Mouse (Mus musculus): ENCODE data around the gene Sfpq. TPM values are rescaled to one million over a fixed set of nuclear protein-coding genes. Genes with fewer than 3 reads are reported as not detected.

The Sfpq gene
- polyA plus RNA-seq, 1 experiment, result 88.9 TPM

DNA sequence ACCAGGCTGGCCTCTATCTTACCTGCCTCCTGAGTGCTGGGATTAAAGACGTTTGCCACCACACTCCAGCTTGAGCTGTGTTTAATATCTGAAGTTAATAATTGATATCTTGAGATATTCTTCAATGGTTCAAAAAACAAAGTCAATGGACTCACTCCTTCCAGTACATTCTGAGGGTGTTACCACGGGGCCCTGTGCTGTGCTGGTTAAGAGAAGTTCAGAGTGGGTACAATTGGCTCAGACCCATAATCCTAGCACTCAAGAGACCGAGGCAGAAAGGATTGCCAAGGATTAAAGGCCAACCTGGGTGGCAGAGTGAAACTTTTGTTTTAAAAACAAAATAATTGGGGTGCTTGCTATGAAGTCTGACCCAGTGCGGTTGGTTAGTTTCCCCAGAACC, 4.8 kb upstream of the Sfpq start:
- no peak overlapping the region for H3K27ac ChIP-seq (replicated peaks; ENCODE audit: low read depth, low read length)
- H3K4me3 ChIP-seq (ENCODE audit: insufficient read depth, low read depth, low read length), result no peak overlapping the region
- no peaks in the 10 kb centered on the region; the same call in 1 of the 2 replicates for H3K4me1 ChIP-seq (ENCODE audit: control insufficient read depth, insufficient read depth, insufficient read length, low read length)

DNA sequence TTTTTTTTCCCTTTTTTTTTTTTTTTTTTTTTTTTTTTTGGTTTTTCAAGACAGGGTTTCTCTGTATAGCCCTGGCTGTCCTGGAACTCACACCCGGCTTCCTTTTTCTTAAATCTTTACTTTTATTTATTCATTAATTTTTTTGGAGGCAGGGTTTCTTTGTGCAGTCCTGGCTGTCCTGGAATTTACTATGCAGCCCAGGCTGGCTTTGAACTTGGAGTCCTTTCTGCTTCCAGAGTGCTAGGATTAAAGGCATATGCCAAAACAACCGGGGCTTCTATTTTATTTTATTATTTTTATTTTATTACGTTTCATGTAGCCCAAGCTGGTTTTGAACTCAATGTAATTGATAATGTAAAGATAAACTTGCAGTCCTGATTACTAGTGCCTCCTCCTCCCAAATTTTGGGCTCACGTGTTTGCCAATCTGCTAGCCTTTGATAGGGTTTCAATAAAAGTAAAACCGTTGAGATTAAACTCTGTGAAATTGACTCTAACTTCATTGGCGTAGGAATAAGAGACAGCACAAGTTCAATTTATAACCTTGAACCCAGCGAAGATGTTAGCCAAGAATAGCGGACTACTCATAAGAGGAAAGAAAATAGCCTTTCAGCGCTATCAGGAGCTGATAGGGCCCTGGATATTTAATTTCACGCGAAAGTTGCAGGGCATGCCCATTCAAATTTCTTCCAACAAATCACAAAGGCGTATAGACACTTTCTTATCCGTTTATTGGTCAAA, 543 bp upstream of the Sfpq start:
- no peaks in the 10 kb centered on the region; the same call in 1 of the 2 replicates for H3K4me1 ChIP-seq (ENCODE audit: control insufficient read depth, insufficient read depth, insufficient read length, low read length)
- no peak overlapping the region for H3K27ac ChIP-seq (replicated peaks; ENCODE audit: low read depth, low read length)
- no peak overlapping the region for H3K4me3 ChIP-seq (ENCODE audit: insufficient read depth, low read depth, low read length)

DNA sequence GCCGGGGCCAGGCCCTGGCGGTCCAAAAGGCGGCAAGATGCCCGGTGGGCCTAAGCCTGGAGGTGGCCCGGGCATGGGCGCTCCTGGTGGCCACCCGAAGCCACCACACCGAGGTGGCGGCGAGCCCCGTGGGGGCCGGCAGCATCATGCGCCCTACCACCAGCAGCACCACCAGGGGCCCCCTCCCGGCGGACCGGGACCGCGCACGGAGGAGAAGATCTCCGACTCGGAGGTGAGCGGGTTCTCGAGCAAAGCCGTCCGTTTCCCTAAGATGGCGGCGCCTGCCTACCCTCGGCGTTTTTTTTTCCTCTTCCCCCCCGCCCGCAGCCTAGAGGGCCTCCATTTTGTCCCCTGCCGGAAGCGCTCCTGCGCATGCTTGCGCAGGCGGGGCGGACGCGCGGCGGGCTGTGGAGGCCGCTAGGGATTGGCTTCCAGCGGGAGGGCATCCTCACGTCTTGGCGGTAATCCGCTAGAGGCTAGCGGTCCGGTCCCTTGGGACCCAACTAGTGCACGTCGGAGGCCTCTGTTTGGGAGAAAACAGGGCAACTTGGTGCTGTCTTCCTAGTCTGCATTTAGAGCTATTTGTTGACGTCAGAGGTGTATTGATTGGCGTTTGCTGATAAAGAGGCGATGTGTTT, 984 bp downstream of the Sfpq start:
- H3K4me1 ChIP-seq (ENCODE audit: control insufficient read depth, insufficient read depth, insufficient read length, low read length), result no peaks in the 10 kb centered on the region; the same call in 1 of the 2 replicates
- H3K4me3 ChIP-seq (ENCODE audit: insufficient read depth, low read depth, low read length), result peak overlapping the region; percentile 76
- peak overlapping the region; percentile 89 for H3K27ac ChIP-seq (replicated peaks; ENCODE audit: low read depth, low read length)

DNA sequence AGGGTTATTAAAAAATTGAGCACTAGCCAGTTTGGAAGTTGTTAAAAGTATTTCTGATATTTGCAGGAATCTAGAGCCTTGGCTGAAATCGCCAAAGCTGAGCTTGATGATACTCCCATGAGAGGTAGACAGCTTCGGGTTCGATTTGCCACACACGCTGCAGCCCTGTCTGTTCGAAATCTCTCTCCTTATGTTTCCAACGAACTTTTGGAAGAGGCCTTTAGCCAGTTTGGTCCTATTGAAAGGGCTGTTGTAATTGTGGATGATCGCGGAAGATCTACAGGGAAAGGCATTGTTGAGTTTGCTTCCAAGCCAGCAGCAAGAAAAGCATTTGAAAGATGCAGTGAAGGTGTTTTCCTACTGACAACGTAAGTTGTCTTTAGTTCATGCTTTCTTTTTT, 2.1 kb downstream of the Sfpq start:
- H3K27ac ChIP-seq (replicated peaks; ENCODE audit: low read depth, low read length), result no peak overlapping the region
- peak overlapping the region; percentile 76 for H3K4me3 ChIP-seq (ENCODE audit: insufficient read depth, low read depth, low read length)
- H3K4me1 ChIP-seq (ENCODE audit: control insufficient read depth, insufficient read depth, insufficient read length, low read length), result no peaks in the 10 kb centered on the region; the same call in 1 of the 2 replicates

DNA sequence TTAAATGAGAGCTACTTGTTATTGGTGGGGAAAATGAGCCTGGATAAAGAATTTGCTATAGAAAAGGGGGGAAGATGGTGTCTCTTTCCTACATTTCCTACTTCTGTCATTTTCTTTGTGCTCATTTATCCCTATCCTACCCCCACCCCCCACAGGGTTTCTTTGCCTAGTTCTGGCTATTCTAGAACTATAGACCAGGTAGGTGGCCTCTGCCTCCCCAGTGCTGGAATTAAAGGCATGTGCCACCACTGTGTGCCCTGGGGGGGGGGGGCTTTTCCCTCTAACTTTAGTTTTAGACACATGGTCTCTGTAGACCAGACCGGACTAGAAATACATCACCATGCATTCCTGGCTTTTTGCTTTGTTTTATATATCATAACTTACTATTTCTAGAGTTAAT, 3.1 kb downstream of the Sfpq start:
- Histone ChIP-seq H3K4me1 (ENCODE audit: control insufficient read depth, insufficient read depth, insufficient read length, low read length) (no peaks in the 10 kb centered on the region; the same call in 1 of the 2 replicates), H3K27ac (replicated peaks; ENCODE audit: low read depth, low read length) (no peak overlapping the region), H3K4me3 (ENCODE audit: insufficient read depth, low read depth, low read length) (peak overlapping the region; percentile 45)

- no peak overlapping the region for H3K4me3 ChIP-seq (ENCODE audit: insufficient read depth, low read depth, low read length)
- no peaks in the 10 kb centered on the region; the same call in 1 of the 2 replicates for H3K4me1 ChIP-seq (ENCODE audit: control insufficient read depth, insufficient read depth, insufficient read length, low read length)
- H3K27ac ChIP-seq (replicated peaks; ENCODE audit: low read depth, low read length), result no peak overlapping the region
Observed at GRCm38 (mm10) chr4:127026826-127027225, 5.7 kb downstream of the Sfpq start.

GRCm38 (mm10) chr4:127027228-127028190, 6.4 kb downstream of the Sfpq start:
- no peak overlapping the region for H3K27ac ChIP-seq (replicated peaks; ENCODE audit: low read depth, low read length)
- no peak overlapping the region for H3K4me3 ChIP-seq (ENCODE audit: insufficient read depth, low read depth, low read length)
- no peaks in the 10 kb centered on the region; the same call in 1 of the 2 replicates for H3K4me1 ChIP-seq (ENCODE audit: control insufficient read depth, insufficient read depth, insufficient read length, low read length)

DNA sequence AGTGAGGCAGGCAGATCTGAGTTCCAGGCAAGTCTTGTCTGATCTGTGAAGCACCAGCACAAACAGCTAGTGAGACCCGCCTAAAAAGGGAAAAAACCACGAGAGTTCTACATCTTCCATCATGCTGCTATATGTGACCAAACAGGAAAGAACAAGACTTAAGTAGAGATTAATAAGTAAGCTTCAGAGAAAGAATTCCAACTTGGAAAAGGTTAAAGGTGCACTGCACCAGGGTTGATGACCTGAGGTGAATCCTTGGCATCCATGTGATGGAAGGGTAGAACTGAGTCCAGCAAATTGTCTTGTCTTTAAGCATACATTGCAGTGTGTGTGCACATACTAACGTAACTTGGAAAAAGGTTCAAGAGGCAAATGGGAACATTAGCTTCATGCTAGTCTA, 16.0 kb downstream of the Sfpq start:
- H3K27ac ChIP-seq (replicated peaks; ENCODE audit: low read depth, low read length), result no peak overlapping the region
- no peaks in the 10 kb centered on the region for H3K4me1 ChIP-seq (ENCODE audit: control insufficient read depth, insufficient read depth, insufficient read length, low read length)
- H3K4me3 ChIP-seq (ENCODE audit: insufficient read depth, low read depth, low read length), result no peak overlapping the region

DNA sequence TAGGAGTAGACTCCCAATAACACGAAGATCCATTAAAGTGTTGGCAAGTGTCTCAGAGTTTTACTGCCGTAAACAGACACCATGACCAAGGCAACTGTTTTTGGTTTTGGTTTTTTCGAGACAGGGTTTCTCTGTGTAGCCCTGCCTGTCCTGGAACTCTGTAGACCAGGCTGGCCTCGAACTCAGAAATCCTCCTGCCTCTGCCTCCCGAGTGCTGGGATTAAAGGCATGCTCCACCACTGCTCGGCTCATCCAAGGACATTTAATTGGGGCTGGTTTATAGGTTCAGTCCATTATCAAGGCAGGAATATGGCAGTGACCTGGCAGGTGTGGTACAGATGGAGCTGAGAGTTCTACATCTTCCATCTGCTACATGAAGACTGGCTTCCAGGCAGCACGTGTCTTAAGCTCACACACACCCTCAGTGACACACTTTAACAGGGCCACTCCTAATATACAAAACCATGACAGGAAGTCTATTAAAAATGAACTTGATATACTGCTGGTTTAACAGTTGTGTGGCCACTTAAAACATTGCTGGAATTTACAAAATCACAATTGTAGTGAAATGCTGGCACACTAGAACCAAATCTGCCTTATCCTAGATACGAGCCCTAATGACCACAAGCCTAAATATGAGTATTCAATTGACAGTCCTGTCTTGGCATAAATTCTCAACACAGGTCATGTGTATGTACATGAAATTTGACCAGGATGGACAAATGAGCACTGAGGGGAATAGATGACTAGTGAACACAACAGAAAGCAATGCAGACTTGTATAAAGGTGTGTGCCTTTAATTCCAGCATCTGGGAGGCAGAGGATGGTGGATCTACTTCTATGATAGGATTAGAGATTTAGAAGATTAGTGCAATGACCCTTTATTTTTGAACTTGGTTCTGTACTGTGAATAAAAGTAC, 17.0 kb downstream of the Sfpq start:
- Histone ChIP-seq H3K27ac (replicated peaks; ENCODE audit: low read depth, low read length) (no peak overlapping the region), H3K4me3 (ENCODE audit: insufficient read depth, low read depth, low read length) (no peak overlapping the region), H3K4me1 (ENCODE audit: control insufficient read depth, insufficient read depth, insufficient read length, low read length) (no peaks in the 10 kb centered on the region)

- H3K4me3 ChIP-seq (ENCODE audit: insufficient read depth, low read depth, low read length), result no peak overlapping the region
- H3K27ac ChIP-seq (replicated peaks; ENCODE audit: low read depth, low read length), result no peak overlapping the region
- H3K4me1 ChIP-seq (ENCODE audit: control insufficient read depth, insufficient read depth, insufficient read length, low read length), result no peaks in the 10 kb centered on the region
Observed at GRCm38 (mm10) chr4:127038828-127039349, 17.8 kb downstream of the Sfpq start.

GRCm38 (mm10) chr4:127039871-127040483, 18.9 kb downstream of the Sfpq start:
- Histone ChIP-seq H3K27ac (replicated peaks; ENCODE audit: low read depth, low read length) (no peak overlapping the region), H3K4me1 (ENCODE audit: control insufficient read depth, insufficient read depth, insufficient read length, low read length) (no peaks in the 10 kb centered on the region), H3K4me3 (ENCODE audit: insufficient read depth, low read depth, low read length) (no peak overlapping the region)

- no peak overlapping the region for H3K4me3 ChIP-seq (ENCODE audit: insufficient read depth, low read depth, low read length)
- H3K27ac ChIP-seq (replicated peaks; ENCODE audit: low read depth, low read length), result no peak overlapping the region
- H3K4me1 ChIP-seq (ENCODE audit: control insufficient read depth, insufficient read depth, insufficient read length, low read length), result no peaks in the 10 kb centered on the region
Observed at GRCm38 (mm10) chr4:127043540-127043939, 22.4 kb downstream of the Sfpq start.

- H3K4me3 ChIP-seq (ENCODE audit: insufficient read depth, low read depth, low read length), result no peak overlapping the region
- H3K4me1 ChIP-seq (ENCODE audit: control insufficient read depth, insufficient read depth, insufficient read length, low read length), result no peaks in the 10 kb centered on the region
- H3K27ac ChIP-seq (replicated peaks; ENCODE audit: low read depth, low read length), result no peak overlapping the region
Observed at GRCm38 (mm10) chr4:127051121-127051520, 30.0 kb downstream of the Sfpq start.

- Histone ChIP-seq H3K4me3 (ENCODE audit: insufficient read depth, low read depth, low read length) (no peak overlapping the region), H3K27ac (replicated peaks; ENCODE audit: low read depth, low read length) (no peak overlapping the region), H3K4me1 (ENCODE audit: control insufficient read depth, insufficient read depth, insufficient read length, low read length) (no peaks in the 10 kb centered on the region)
Observed at GRCm38 (mm10) chr4:127053071-127053470, 31.9 kb downstream of the Sfpq start.
